Mouse (Mus musculus) 416B (cell line): ENCODE results near the gene Ndufs4.
"Not testable (repeated sequence)": the region's sequence is repeated elsewhere in the genome, so short reads cannot be mapped to it uniquely, and the experiment has no call there.

ENCODE experiments used
- DNase-seq: peaks from one replicate; pipeline ENCODE4 v3.0.0; 2011; ENCODE audit warnings: low read depth

Gene Ndufs4

GRCm38 (mm10) chr13:114343001-114343400, 45.1 kb downstream of the Ndufs4 start:
- no peak for DNase-seq

DNA sequence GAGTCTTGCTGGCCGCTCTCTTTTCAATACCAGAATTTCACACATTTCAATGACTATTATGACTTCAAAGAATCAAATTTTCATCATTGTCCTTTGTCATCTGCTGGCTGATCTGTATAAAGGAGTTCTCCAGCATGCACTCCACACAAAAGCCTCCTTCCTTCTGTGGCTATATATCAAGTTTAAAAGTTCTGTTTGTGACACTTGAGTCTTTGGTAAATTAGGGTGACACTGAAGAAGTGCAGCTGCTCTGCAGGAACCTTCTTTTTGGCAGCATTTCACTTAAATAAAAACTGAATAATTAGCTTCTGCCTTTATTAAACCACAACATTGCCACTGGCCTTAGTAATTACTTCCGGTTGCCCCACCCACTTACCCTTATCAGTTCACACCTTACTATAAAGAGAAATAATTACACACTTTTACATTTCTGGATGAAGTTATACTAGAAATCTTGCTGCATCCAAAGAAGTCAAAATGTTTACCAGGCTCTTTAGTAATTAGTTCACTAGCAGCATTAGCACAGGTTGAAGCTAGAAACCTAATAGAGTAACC, 68.1 kb downstream of the Ndufs4 start:
- DNase-seq = peak; percentile 23

DNA sequence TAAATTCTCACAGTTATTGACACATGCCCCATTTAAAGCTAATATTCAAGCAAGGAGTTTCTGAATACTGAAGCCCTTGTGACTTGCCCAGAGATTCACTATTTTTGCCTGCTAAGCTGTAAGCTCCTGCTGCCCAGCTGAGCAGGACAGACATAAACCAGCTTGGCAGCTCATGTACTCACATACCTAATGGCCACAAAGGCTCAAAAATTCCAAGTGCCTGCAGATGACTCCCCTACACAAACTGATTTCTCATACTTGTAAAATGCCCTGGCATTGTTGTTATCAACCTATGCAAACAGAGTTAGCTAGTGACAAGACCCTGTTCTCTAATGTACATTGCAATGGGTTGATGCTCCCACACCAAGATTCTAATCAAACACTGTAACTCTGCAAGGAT, 68.9 kb downstream of the Ndufs4 start:
- no peak for DNase-seq

- DNase-seq = no peak
Measured at GRCm38 (mm10) chr13:114315374-114315773, 72.7 kb downstream of the Ndufs4 start.

DNA sequence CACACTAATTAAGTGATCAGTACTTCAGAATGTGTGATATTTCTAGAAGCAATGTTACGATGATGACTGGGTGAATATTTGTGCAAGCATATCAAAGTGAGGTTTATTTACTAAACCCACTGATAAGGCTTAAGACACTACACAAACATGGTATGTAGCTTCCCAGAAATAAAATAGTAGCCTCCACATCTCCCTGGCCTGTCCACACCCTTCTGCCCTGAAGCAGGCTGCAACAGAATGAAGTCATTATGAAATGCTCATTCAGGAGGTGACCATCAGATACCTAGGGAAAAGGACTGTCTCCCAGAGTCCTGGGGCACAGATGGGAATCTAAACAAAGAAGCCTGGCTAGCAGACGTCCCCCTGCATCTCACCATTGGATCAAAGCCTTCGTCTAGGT, 73.1 kb downstream of the Ndufs4 start:
- no peak for DNase-seq

DNA sequence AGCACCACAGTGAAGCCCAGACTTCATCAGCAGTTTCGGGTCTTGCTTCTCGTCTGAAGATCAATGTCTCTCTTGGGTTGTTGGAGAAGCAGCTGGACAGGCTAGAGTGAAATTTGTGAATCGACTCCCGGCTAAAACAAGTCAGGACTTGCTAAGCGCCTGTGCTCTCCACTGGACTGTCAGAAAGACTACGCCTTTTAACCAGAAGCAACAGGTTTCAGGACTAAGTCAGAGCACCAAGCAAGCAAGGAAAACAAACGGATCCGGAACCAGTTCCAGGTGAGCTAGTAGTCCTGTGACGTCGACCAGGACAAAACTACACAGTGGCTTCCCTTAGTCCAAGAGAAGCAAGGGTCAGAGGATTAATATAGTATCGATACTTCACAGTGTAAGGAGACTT, 77.5 kb downstream of the Ndufs4 start:
- no peak for DNase-seq

- DNase-seq = peak; percentile 53
Measured at GRCm38 (mm10) chr13:114304684-114305083, 83.4 kb downstream of the Ndufs4 start.

DNA sequence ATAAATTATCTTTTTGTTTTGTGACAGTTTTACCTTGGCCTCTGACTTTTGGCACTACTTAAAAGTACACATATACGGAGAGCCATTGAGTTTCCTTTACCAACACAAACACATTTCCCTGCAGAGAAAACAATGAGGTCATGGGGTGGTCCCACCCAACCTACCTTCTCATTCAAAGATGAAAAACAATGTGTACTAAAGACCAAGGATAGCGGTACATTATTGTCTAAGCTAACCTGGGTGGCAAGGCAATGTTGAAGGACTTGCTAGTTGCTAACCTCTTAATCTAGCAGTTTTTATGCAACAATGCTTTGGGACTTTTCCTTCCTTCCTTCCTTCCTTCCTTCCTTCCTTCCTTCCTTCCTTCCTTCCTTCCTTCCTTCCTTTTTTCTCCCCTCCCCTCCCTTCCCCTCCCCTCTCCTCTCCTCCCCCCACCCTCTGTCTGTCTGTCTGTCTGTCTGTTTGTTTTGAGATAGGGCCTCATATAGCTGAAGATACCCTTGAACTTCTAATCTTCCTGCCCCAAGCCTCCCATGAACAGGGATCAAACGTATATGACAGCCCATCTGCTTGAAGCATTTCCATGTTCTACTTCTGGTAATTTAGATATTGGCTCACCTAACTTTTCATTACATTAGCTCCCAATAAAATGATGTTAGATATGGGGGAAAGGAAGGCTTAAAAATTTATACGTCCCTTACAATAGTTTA, 84.4 kb downstream of the Ndufs4 start:
- DNase-seq = no peak

- no peak for DNase-seq
Measured at GRCm38 (mm10) chr13:114297761-114298160, 90.3 kb downstream of the Ndufs4 start.

GRCm38 (mm10) chr13:114296556-114296955, 91.5 kb downstream of the Ndufs4 start:
- no peak for DNase-seq

GRCm38 (mm10) chr13:114289411-114289810, 98.6 kb downstream of the Ndufs4 start:
- no peak for DNase-seq

GRCm38 (mm10) chr13:114288511-114288910, 99.5 kb downstream of the Ndufs4 start:
- no peak for DNase-seq

DNA sequence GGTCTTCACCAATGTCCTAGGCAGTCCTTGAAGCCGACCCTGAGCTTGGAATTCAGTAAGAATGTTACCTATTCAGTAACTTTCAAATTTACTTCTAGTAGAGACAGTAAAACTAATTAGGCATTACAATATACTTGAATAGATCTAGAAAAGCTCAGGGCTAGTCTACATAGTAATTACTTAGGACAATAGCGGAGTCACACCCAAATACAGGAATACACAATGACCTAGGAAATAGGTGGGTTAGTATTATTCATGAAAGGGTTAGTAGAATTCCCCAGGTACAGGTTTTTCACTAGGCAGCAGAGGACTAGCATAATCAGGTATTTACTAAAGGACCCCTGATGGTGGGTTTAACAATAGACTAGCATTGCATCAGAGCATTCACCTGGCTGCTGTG, 109.4 kb downstream of the Ndufs4 start:
- not testable (repeated sequence) for DNase-seq

DNA sequence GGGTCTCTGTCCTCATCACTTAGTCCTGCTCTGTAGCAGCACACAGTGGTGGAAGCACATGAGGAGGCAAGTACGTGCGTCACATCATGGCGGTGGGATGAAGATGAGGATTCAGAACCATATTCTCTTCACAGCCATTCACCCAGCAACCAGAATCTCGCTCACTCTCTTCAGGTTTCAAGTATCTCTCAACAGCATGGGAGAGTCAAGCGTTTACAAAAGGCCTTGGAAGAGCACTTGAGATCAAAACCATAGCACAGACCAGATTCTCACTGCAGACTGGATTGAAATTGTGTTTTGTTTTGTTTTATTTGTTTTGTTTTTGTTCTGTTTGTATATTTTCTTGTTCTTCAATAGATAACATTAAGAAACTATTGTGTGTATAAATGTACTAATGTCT, 110.8 kb downstream of the Ndufs4 start:
- DNase-seq = no peak

DNA sequence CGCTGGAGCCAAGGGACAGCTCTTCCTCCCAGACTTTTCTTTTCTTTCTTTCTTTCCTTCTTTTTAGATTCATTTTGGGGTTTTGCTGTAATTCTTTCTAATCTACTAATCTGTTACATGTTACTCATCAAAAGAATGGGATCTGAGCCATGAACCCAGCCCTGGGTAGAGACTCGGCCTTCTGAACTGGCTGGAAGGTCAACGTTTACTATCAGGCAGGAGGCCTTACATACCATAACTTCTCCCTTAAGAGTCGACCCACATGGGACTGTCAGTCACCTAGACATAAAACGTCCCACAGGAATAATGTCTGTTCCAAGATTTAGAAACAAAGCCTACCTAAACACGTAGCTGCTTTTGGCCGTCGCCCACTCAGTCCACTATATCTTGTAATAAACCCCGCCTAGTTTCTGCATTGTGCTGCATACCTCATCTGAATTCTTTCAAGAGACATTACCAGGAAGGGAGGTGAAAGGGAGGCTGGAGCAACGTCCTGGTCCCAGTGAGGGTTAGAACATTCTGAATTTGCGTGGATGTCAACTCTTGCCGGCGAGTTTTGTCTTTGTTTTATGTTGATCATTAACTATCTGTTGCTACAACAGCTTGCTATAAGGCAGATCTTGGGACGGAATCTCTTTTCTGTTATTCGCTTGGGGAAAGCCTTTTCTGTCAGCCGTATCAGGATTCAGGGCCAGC, 116.5 kb downstream of the Ndufs4 start:
- DNase-seq = no peak

GRCm38 (mm10) chr13:114267741-114268140, 120.3 kb downstream of the Ndufs4 start:
- no peak for DNase-seq

GRCm38 (mm10) chr13:114260486-114261205, 127.4 kb downstream of the Ndufs4 start:
- peak; percentile 17 for DNase-seq

DNA sequence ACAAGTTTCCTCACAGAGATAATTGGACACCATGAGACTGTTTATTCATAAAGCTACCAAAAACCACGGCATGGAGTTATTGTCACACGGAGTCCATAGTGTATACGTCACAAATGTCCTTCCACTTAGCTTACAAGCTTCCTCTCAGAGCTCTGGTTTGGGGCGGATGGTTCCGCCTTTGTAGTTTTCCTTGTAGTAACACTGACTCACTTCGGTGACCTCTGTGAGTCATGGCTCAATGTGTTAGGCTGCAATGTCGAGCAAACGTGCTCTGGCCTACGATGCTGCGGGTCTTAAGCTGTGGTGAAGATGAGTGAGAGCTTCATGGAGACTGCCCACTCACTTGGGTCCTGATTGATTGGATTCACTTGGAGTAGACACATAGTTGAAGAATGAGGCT, 133.4 kb downstream of the Ndufs4 start:
- peak; percentile 64 for DNase-seq
